Mouse (Mus musculus) liver, embryonic 15.5 days (tissue): ENCODE measurements at regions not wholly inside any gene's neighbourhood (a gene's known extent, or its start where the extent isn't known, plus 50 kb on each side); places are given as distances from the start of the nearest gene placed in this dataset.
A peak's percentile ranks its signal among the peaks of the same experiment; 100 is the strongest.

ENCODE experiments used
- ATAC-seq: fragments of 200-750 bp; cut with Nextera tagmentation; 2 replicates; pipeline ENCODE4 v1.8.0; 2017; ENCODE audit warnings: moderate number of reproducible peaks, mild to moderate bottlenecking, moderate library complexity; ENCODE audit not compliant: insufficient read depth
- H3K27ac ChIP-seq: fragments of 300-500 bp; sonication (generic); replicated peaks from 2 replicates; pipeline ENCODE4 v1.5.1; 2015; ENCODE audit warnings: mild to moderate bottlenecking, inconsistent platforms
- H3K27me3 ChIP-seq: fragments of 300-500 bp; sonication (generic); 2 replicates; pipeline ENCODE4 v1.6.1; 2015; ENCODE audit warnings: mild to moderate bottlenecking, inconsistent platforms
- H3K36me3 ChIP-seq: fragments of 300-500 bp; sonication (generic); replicated peaks from 2 replicates; pipeline ENCODE4 v1.6.1; 2015; ENCODE audit warnings: moderate library complexity, mild to moderate bottlenecking, inconsistent platforms
- H3K4me1 ChIP-seq: fragments of 300-500 bp; sonication (generic); replicated peaks from 2 replicates; pipeline ENCODE4 v1.6.1; 2015; ENCODE audit warnings: inconsistent platforms
- H3K4me2 ChIP-seq: fragments of 300-500 bp; sonication (generic); 2 replicates; pipeline ENCODE4 v1.6.1; 2015; ENCODE audit warnings: moderate library complexity, mild to moderate bottlenecking, inconsistent platforms
- H3K4me3 ChIP-seq: fragments of 300-500 bp; sonication (generic); replicated peaks from 2 replicates; pipeline ENCODE4 v1.5.1; 2015; ENCODE audit warnings: mild to moderate bottlenecking, inconsistent platforms
- H3K9ac ChIP-seq: fragments of 300-500 bp; sonication (generic); 2 replicates; pipeline ENCODE4 v1.6.1; 2015; ENCODE audit warnings: moderate library complexity, mild to moderate bottlenecking, inconsistent platforms
- H3K9me3 ChIP-seq: fragments of 300-500 bp; sonication (generic); replicated peaks from 2 replicates; pipeline ENCODE4 v1.6.1; 2016; ENCODE audit warnings: inconsistent platforms
- WGBS: fragments of 180-500 bp; shearing (Covaris S2); methylation state at CpG from one replicate; pipeline ENCODE4 v1.1.7; 2015; ENCODE audit warnings: mixed read lengths; ENCODE audit not compliant: insufficient replicate concordance; 5-methylcytosine and 5-hydroxymethylcytosine counted together

- ATAC-seq = no peak
- H3K9me3 ChIP-seq = no peaks in the 10 kb centered on the region
- H3K4me2 ChIP-seq = no peak overlapping the region
- no peaks in the 10 kb centered on the region for H3K27me3 ChIP-seq
- no peak overlapping the region for H3K9ac ChIP-seq
- H3K36me3 ChIP-seq = no peaks in the 10 kb centered on the region
- H3K4me3 ChIP-seq = no peak overlapping the region
- 86% methylated on average over 3 of the region's 3 CpGs for WGBS
- peaks cover 11% of the 10 kb centered on the region for H3K4me1 ChIP-seq
- H3K27ac ChIP-seq = no peak overlapping the region
Measured at GRCm38 (mm10) chr11:64805567-64805966, 173.3 kb upstream of the Elac2 start.

- Histone ChIP-seq H3K36me3 (no peaks in the 10 kb centered on the region), H3K4me2 (no peak overlapping the region), H3K27me3 (peaks cover 12% of the 10 kb centered on the region), H3K4me1 (no peaks in the 10 kb centered on the region), H3K9me3 (no peaks in the 10 kb centered on the region), H3K27ac (no peak overlapping the region), H3K9ac (no peak overlapping the region), H3K4me3 (no peak overlapping the region)
- WGBS = 65% methylated on average over 6 of the region's 6 CpGs
- ATAC-seq = no peak
Measured at GRCm38 (mm10) chr11:64812408-64812807, 166.4 kb upstream of the Elac2 start.

GRCm38 (mm10) chr11:64829429-64829828, 149.4 kb upstream of the Elac2 start:
- Histone ChIP-seq H3K4me2 (no peak overlapping the region), H3K9me3 (no peaks in the 10 kb centered on the region), H3K4me3 (no peak overlapping the region), H3K27ac (no peak overlapping the region), H3K36me3 (no peaks in the 10 kb centered on the region), H3K4me1 (0 out of 2 replicates have a peak, but pooled peaks cover 7% of the 10 kb centered on the region), H3K9ac (no peak overlapping the region), H3K27me3 (peaks cover 37% of the 10 kb centered on the region)
- 71% methylated on average over 5 of the region's 5 CpGs for WGBS
- ATAC-seq = no peak

- H3K36me3 ChIP-seq = no peaks in the 10 kb centered on the region
- H3K9me3 ChIP-seq = no peaks in the 10 kb centered on the region
- H3K27me3 ChIP-seq = peaks cover 37% of the 10 kb centered on the region
- WGBS = 26% methylated on average over 5 of the region's 5 CpGs
- H3K4me2 ChIP-seq = no peak overlapping the region
- ATAC-seq = no peak
- peaks cover 17% of the 10 kb centered on the region for H3K4me1 ChIP-seq
- H3K4me3 ChIP-seq = no peak overlapping the region
- H3K27ac ChIP-seq = no peak overlapping the region
- no peak overlapping the region for H3K9ac ChIP-seq
Measured at GRCm38 (mm10) chr11:64832453-64832852, 146.4 kb upstream of the Elac2 start.

GRCm38 (mm10) chr11:64833786-64834185, 145.1 kb upstream of the Elac2 start:
- H3K36me3 ChIP-seq = no peaks in the 10 kb centered on the region
- WGBS = 65% methylated on average over 3 of the region's 3 CpGs
- H3K9ac ChIP-seq = no peak overlapping the region
- H3K27me3 ChIP-seq = peaks cover 29% of the 10 kb centered on the region
- ATAC-seq = no peak
- H3K27ac ChIP-seq = no peak overlapping the region
- peaks cover 24% of the 10 kb centered on the region for H3K4me1 ChIP-seq
- no peak overlapping the region for H3K4me2 ChIP-seq
- H3K4me3 ChIP-seq = no peak overlapping the region
- H3K9me3 ChIP-seq = no peaks in the 10 kb centered on the region

GRCm38 (mm10) chr11:64836771-64837170, 142.1 kb upstream of the Elac2 start:
- Histone ChIP-seq H3K4me2 (no peak overlapping the region), H3K4me1 (peaks cover 51% of the 10 kb centered on the region), H3K27me3 (peaks cover 14% of the 10 kb centered on the region), H3K4me3 (no peak overlapping the region), H3K9me3 (no peaks in the 10 kb centered on the region), H3K27ac (peak overlapping the region; percentile 51; the same call in 1 of the 2 replicates), H3K9ac (no peak overlapping the region), H3K36me3 (no peaks in the 10 kb centered on the region)
- WGBS = 49% methylated on average over 8 of the region's 8 CpGs
- ATAC-seq = no peak

- Histone ChIP-seq H3K4me3 (0 out of 2 replicates have a peak overlapping the region, but pooled peaks have one; percentile 23), H3K4me1 (peaks cover 60% of the 10 kb centered on the region), H3K4me2 (peak overlapping the region; percentile 59), H3K9ac (peak overlapping the region; percentile 8; the same call in 1 of the 2 replicates), H3K27me3 (no peaks in the 10 kb centered on the region), H3K9me3 (no peaks in the 10 kb centered on the region), H3K36me3 (no peaks in the 10 kb centered on the region), H3K27ac (peak overlapping the region; percentile 92)
- 13% methylated on average over 2 of the region's 2 CpGs for WGBS
- peak; percentile 92 for ATAC-seq
Measured at GRCm38 (mm10) chr11:64841092-64841491, 137.7 kb upstream of the Elac2 start.

- peak overlapping the region; percentile 90 for H3K27ac ChIP-seq
Measured at GRCm38 (mm10) chr11:64842775-64843530, 135.9 kb upstream of the Elac2 start.

GRCm38 (mm10) chr11:64846577-64847147, 132.2 kb upstream of the Elac2 start:
- WGBS = 76% methylated on average over 7 of the region's 7 CpGs
- ATAC-seq = no peak
- no peak overlapping the region for H3K4me3 ChIP-seq
- peaks cover 4% of the 10 kb centered on the region; the same call in 1 of the 2 replicates for H3K27me3 ChIP-seq
- no peaks in the 10 kb centered on the region for H3K9me3 ChIP-seq
- H3K9ac ChIP-seq = no peak overlapping the region
- no peak overlapping the region for H3K4me2 ChIP-seq
- no peak overlapping the region for H3K27ac ChIP-seq
- peaks cover 19% of the 10 kb centered on the region for H3K4me1 ChIP-seq
- no peaks in the 10 kb centered on the region for H3K36me3 ChIP-seq

More at GRCm38 (mm10) chr11:64842775-64843530, 135.9 kb upstream of the Elac2 start:
- 67% methylated on average over 18 of the region's 18 CpGs for WGBS
- peak overlapping the region; percentile 46 for H3K9ac ChIP-seq
- no peaks in the 10 kb centered on the region for H3K36me3 ChIP-seq
- peaks cover 47% of the 10 kb centered on the region for H3K4me1 ChIP-seq
- no peaks in the 10 kb centered on the region for H3K9me3 ChIP-seq
- peak; percentile 74 for ATAC-seq
- H3K4me3 ChIP-seq = peak overlapping the region; percentile 44
- H3K27me3 ChIP-seq = no peaks in the 10 kb centered on the region
- H3K4me2 ChIP-seq = peak overlapping the region; percentile 58

GRCm38 (mm10) chr11:64859636-64860035, 119.2 kb upstream of the Elac2 start:
- Histone ChIP-seq H3K27me3 (peaks cover 8% of the 10 kb centered on the region), H3K9me3 (no peaks in the 10 kb centered on the region), H3K9ac (no peak overlapping the region), H3K4me3 (no peak overlapping the region), H3K4me2 (no peak overlapping the region), H3K27ac (no peak overlapping the region), H3K36me3 (no peaks in the 10 kb centered on the region), H3K4me1 (no peaks in the 10 kb centered on the region)
- WGBS = 71% methylated on average over 3 of the region's 3 CpGs
- ATAC-seq = no peak

GRCm38 (mm10) chr11:64880674-64881073, 98.2 kb upstream of the Elac2 start:
- no peak overlapping the region for H3K4me2 ChIP-seq
- peaks cover 26% of the 10 kb centered on the region; the same call in 1 of the 2 replicates for H3K27me3 ChIP-seq
- no peaks in the 10 kb centered on the region for H3K9me3 ChIP-seq
- no peak overlapping the region for H3K27ac ChIP-seq
- 35% methylated on average over 8 of the region's 8 CpGs for WGBS
- H3K9ac ChIP-seq = no peak overlapping the region
- H3K4me3 ChIP-seq = no peak overlapping the region
- H3K36me3 ChIP-seq = no peaks in the 10 kb centered on the region
- H3K4me1 ChIP-seq = no peaks in the 10 kb centered on the region
- ATAC-seq = no peak
